Mouse (Mus musculus): ENCODE measurements around the gene Mpnd. TPM values are rescaled to one million over a fixed set of nuclear protein-coding genes. Genes with fewer than 3 reads are reported as not detected.

Mpnd gene
- polyA plus RNA-seq, 1 experiment from 2014 or later = 17.5 TPM

DNA sequence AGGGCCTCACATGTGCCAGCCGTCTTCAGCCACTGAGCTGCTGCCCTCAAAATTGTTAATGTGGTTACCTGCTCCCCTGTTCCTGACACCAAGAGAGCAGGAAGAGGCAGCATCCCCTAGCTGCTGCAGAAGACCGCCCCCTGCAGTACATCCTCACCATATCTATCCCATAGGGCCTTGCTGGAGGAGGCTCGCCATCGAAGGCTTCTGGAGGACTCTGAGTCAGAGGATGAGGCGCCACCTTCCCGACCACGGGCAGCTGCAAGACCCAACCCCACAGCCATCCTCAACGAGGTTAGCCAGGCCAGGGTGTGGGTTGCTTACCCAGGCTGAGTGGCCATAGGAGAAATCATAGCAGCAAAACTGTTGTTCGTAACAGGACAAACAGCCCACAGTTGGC, 40.5 kb upstream of the Mpnd start:
- no peak for TF ChIP-seq EP300 (IDR thresholded peaks at IDR 0.05; ENCODE audit: low read depth)
- TF ChIP-seq CTCF (IDR thresholded peaks at IDR 0.05; ENCODE audit: low read depth) = no peak
- 81% methylated on average over 9 of the region's 9 CpGs for WGBS (ENCODE audit: insufficient replicate concordance)
- Histone ChIP-seq H3K27me3 (ENCODE audit: insufficient read depth, low read length) (peaks cover 6% of the 10 kb centered on the region; the same call in 1 of the 2 replicates), H3K9me3 (ENCODE audit: low read length) (no peaks in the 10 kb centered on the region), H3K36me3 (replicated peaks; ENCODE audit: insufficient read depth, low read length) (peaks cover 38% of the 10 kb centered on the region), H3K4me1 (ENCODE audit: insufficient read depth) (peaks cover 3% of the 10 kb centered on the region), H3K4me3 (ENCODE audit: low read depth, low read length) (no peak overlapping the region), H3K4me2 (ENCODE audit: low read depth, low read length) (no peak overlapping the region), H3K9ac (replicated peaks) (no peak overlapping the region), H3K27ac (ENCODE audit: low read depth) (no peak overlapping the region)
- ATAC-seq = no peak
- no peak for DNase-seq

GRCm38 (mm10) chr17:55967186-55967585, 38.3 kb upstream of the Mpnd start:
- DNase-seq (no peak), ATAC-seq (no peak)
- peaks cover 8% of the 10 kb centered on the region for H3K4me1 ChIP-seq (ENCODE audit: insufficient read depth)
- peaks cover 28% of the 10 kb centered on the region for H3K36me3 ChIP-seq (replicated peaks; ENCODE audit: insufficient read depth, low read length)
- TF ChIP-seq EP300 (IDR thresholded peaks at IDR 0.05; ENCODE audit: low read depth) = no peak
- no peak for TF ChIP-seq CTCF (IDR thresholded peaks at IDR 0.05; ENCODE audit: low read depth)
- no peak overlapping the region for H3K9ac ChIP-seq (replicated peaks)
- no peak overlapping the region for H3K4me3 ChIP-seq (ENCODE audit: low read depth, low read length)
- peaks cover 24% of the 10 kb centered on the region for H3K27me3 ChIP-seq (ENCODE audit: insufficient read depth, low read length)
- no peak overlapping the region for H3K27ac ChIP-seq (ENCODE audit: low read depth)
- 78% methylated on average over 4 of the region's 4 CpGs for WGBS (ENCODE audit: insufficient replicate concordance)
- H3K4me2 ChIP-seq (ENCODE audit: low read depth, low read length) = no peak overlapping the region
- H3K9me3 ChIP-seq (ENCODE audit: low read length) = no peaks in the 10 kb centered on the region

DNA sequence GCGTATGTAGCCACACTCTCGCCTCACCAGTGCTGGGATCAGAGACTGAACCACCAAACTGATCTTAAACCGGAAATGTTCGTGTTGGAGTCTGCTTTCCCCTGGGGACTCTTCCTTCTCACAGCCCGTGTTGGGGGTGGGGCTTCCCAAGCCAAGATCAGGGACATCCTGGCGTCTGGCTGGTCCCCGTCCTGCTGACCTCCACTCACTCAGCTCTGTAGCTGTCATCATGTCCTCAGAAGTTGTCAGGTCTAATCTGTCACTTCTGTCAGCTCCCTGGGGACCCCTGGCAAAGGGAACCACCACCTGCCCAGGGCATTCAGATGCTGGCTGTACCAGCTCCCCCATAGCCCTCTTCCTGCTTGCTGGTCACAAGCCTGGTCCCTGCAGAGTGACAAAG, 37.3 kb upstream of the Mpnd start:
- Histone ChIP-seq H3K27ac (ENCODE audit: low read depth) (no peak overlapping the region), H3K36me3 (replicated peaks; ENCODE audit: insufficient read depth, low read length) (peaks cover 28% of the 10 kb centered on the region), H3K4me1 (ENCODE audit: insufficient read depth) (peaks cover 8% of the 10 kb centered on the region), H3K4me3 (ENCODE audit: low read depth, low read length) (no peak overlapping the region), H3K27me3 (ENCODE audit: insufficient read depth, low read length) (peaks cover 29% of the 10 kb centered on the region), H3K4me2 (ENCODE audit: low read depth, low read length) (no peak overlapping the region), H3K9ac (replicated peaks) (no peak overlapping the region), H3K9me3 (ENCODE audit: low read length) (no peaks in the 10 kb centered on the region)
- WGBS (ENCODE audit: insufficient replicate concordance) = 59% methylated on average over 7 of the region's 7 CpGs
- TF ChIP-seq CTCF (IDR thresholded peaks at IDR 0.05; ENCODE audit: low read depth) (no peak), EP300 (IDR thresholded peaks at IDR 0.05; ENCODE audit: low read depth) (no peak)
- DNase-seq = no peak
- no peak for ATAC-seq

DNA sequence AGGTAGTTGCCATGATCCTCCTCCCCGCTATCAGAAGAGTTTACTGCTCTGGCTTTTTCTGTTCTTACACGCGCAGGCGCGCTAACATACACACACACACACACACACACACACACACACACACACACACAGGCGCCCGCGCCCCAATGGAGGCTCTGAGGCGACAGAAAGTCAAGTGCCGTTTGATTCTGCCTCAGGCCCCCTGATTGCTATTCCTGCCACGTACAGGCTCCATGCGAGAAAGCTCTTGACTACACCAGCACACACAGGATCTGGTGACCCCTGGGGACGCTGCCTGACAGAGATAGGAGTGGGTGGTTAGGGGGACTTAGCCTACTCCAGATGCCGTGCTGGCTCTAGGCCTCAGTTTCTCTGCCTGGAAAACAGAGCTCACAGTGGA, 36.0 kb upstream of the Mpnd start:
- no peak for DNase-seq
- 47% methylated on average over 14 of the region's 14 CpGs for WGBS (ENCODE audit: insufficient replicate concordance)
- Histone ChIP-seq H3K27me3 (ENCODE audit: insufficient read depth, low read length) (peaks cover 29% of the 10 kb centered on the region), H3K4me3 (ENCODE audit: low read depth, low read length) (no peak overlapping the region), H3K9ac (replicated peaks) (no peak overlapping the region), H3K4me1 (ENCODE audit: insufficient read depth) (peaks cover 8% of the 10 kb centered on the region), H3K9me3 (ENCODE audit: low read length) (no peaks in the 10 kb centered on the region), H3K36me3 (replicated peaks; ENCODE audit: insufficient read depth, low read length) (peaks cover 25% of the 10 kb centered on the region), H3K27ac (ENCODE audit: low read depth) (no peak overlapping the region), H3K4me2 (ENCODE audit: low read depth, low read length) (no peak overlapping the region)
- TF ChIP-seq CTCF (IDR thresholded peaks at IDR 0.05; ENCODE audit: low read depth) (no peak), EP300 (IDR thresholded peaks at IDR 0.05; ENCODE audit: low read depth) (no peak)
- ATAC-seq = no peak

GRCm38 (mm10) chr17:55969966-55970891, 35.3 kb upstream of the Mpnd start, which contains the start of gene Shd:
TSS of gene Shd (plus strand) at chr17:55970467.
- ATAC-seq (peak; percentile 26; the same call in 1 of the 2 replicates), DNase-seq (no peak)
- no peak for TF ChIP-seq CTCF (IDR thresholded peaks at IDR 0.05; ENCODE audit: low read depth)
- TF ChIP-seq EP300 (IDR thresholded peaks at IDR 0.05; ENCODE audit: low read depth) = no peak
- Histone ChIP-seq H3K4me2 (ENCODE audit: low read depth, low read length) (peak within 1 kb of the TSS; percentile 70), H3K4me1 (ENCODE audit: insufficient read depth) (peaks cover 8% of the 10 kb centered on the region), H3K36me3 (replicated peaks; ENCODE audit: insufficient read depth, low read length) (peaks cover 19% of the 10 kb centered on the region), H3K27ac (ENCODE audit: low read depth) (no peak within 1 kb of the TSS), H3K9ac (replicated peaks) (peak within 1 kb of the TSS; percentile 38; the same call in 1 of the 2 replicates), H3K27me3 (ENCODE audit: insufficient read depth, low read length) (peaks cover 29% of the 10 kb centered on the region), H3K9me3 (ENCODE audit: low read length) (no peaks in the 10 kb centered on the region), H3K4me3 (ENCODE audit: low read depth, low read length) (peak within 1 kb of the TSS; percentile 33)
- WGBS (ENCODE audit: insufficient replicate concordance) = 12% methylated on average over 48 of the region's 55 CpGs

DNA sequence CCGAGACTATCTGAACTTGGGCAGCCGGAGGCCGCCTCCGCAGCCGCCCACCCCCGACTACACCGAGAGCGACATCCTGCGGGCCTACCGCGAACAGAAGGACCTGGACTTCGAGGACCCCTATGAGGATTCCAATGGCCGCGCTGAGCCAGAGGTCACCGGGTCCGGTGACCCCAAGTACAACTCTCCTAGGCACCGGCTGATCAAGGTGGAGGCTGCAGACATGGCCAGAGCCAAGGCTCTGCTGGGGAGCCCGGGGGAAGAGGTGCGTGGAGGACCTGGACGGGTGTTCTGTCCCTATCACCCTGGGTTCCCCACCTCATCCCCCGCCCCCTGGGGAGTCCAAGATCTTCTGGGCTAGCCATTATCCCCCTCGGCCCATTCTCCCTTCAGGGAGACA, 34.1 kb upstream of the Mpnd start:
- TF ChIP-seq CTCF (IDR thresholded peaks at IDR 0.05; ENCODE audit: low read depth) (no peak), EP300 (IDR thresholded peaks at IDR 0.05; ENCODE audit: low read depth) (no peak)
- Histone ChIP-seq H3K9ac (replicated peaks) (no peak overlapping the region), H3K36me3 (replicated peaks; ENCODE audit: insufficient read depth, low read length) (peaks cover 9% of the 10 kb centered on the region), H3K27me3 (ENCODE audit: insufficient read depth, low read length) (peaks cover 29% of the 10 kb centered on the region), H3K4me3 (ENCODE audit: low read depth, low read length) (no peak overlapping the region), H3K27ac (ENCODE audit: low read depth) (no peak overlapping the region), H3K4me1 (ENCODE audit: insufficient read depth) (peaks cover 8% of the 10 kb centered on the region), H3K4me2 (ENCODE audit: low read depth, low read length) (no peak overlapping the region), H3K9me3 (ENCODE audit: low read length) (no peaks in the 10 kb centered on the region)
- no peak for ATAC-seq
- WGBS (ENCODE audit: insufficient replicate concordance) = 26% methylated on average over 22 of the region's 22 CpGs
- DNase-seq = no peak
